Mouse (Mus musculus): ENCODE measurements around the gene Tbk1. TPM values are rescaled to one million over a fixed set of nuclear protein-coding genes. Genes with fewer than 3 reads are reported as not detected.

Gene Tbk1
- polyA plus RNA-seq, 1 experiment from 2014 or later: 32.0 TPM

DNA sequence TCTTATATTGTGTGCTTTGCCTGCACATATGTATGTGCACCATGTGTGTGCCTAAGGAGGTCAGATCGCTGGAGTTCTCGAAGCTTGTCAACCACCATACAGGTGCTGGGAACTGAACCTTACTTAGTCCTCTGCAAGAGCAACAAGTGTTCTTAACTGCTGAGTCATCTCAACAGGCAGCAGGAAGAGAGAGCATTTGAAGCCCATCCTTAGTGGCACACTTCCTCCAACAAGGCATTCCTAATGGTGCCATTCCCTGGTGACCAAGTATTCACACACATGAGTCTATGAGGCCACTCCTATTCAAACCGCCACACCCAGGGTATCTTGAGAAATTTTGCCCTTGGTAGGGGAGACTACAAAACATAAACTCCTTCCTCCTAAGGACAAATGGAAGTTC lies 44.4 kb downstream of the Tbk1 start:
- H3K9me3 ChIP-seq (ENCODE audit: control insufficient read depth, low read length): no peaks in the 10 kb centered on the region
- no peak overlapping the region for H3K27ac ChIP-seq (ENCODE audit: low read depth, low read length)
- peaks cover 5% of the 10 kb centered on the region; the same call in 1 of the 2 replicates for H3K4me1 ChIP-seq (replicated peaks; ENCODE audit: control insufficient read depth, insufficient read depth, low read length)
- H3K9ac ChIP-seq (ENCODE audit: low read depth, low read length): no peak overlapping the region
- H3K36me3 ChIP-seq (ENCODE audit: control insufficient read depth, insufficient read depth, low read length): peaks cover 6% of the 10 kb centered on the region
- H3K4me3 ChIP-seq (ENCODE audit: low read depth, low read length): no peak overlapping the region
- H3K27me3 ChIP-seq (replicated peaks; ENCODE audit: control insufficient read depth, insufficient read depth, low read length): no peaks in the 10 kb centered on the region
- 87% methylated on average over 3 of the region's 3 CpGs for WGBS
- DNase-seq (ENCODE audit: low spot score) (no peak), ATAC-seq (replicated peaks; ENCODE audit: low FRiP score) (no peak)
- no peak overlapping the region for H3K4me2 ChIP-seq

DNA sequence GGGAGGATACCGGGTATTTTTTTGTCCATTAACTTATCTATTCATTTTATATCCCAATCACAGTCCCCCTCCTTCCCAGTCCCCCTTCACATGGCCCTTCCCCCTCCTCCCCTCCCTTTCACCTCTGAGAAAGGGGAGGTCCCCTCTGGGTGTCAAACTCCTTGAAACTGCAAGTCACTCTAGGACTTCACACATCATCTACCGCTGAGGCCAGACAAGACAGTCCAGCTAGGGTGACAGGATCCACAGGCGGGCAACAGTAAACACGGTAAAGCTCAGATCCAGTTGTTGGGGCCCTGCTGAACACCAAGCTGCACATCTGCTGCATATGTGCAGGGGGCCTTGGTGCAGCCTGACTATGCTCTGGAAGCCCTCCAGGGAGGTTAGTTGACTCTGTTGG lies 51.6 kb downstream of the Tbk1 start:
- H3K27ac ChIP-seq (ENCODE audit: low read depth, low read length): no peak overlapping the region

DNA sequence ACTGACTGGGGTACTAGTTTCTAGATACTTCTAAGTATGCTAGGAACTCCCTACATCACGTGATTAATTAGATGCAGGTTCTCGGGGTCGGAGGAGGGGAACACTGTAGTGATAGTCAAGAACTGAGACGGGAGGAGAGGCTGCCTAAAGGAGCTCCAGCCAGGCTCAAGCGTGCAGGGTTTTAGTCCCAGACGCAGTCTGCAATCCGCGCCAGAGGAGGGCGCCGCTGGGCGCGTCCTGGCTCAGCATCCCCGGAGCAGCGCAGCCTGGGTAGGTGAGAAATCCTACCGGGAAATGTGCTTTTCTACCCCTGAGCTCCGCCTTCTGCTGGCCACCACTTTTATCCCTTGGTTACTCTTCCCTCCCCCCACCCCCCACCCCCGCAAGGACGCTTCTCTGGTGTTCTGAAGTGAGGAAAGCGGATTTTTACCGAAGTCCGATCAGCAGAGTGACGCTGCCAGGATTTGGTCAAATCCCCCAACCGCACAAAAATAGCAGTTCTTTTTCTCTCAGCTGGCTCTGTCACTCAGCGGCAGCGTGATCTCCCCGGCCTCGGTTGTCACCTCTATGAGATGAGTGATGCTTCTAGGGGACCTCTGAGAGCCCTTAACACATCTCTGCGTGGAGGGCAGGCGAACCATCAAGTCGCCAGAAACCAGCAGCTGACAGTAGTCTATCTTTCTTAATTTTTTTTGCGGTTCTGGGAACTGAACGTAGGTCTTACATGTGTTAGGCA lies 53.3 kb downstream of the Tbk1 start:
- peaks cover 13% of the 10 kb centered on the region for H3K4me1 ChIP-seq (replicated peaks; ENCODE audit: control insufficient read depth, insufficient read depth, low read length)
- H3K27me3 ChIP-seq (replicated peaks; ENCODE audit: control insufficient read depth, insufficient read depth, low read length): peaks cover 8% of the 10 kb centered on the region
- WGBS: 10% methylated on average over 32 of the region's 32 CpGs
- H3K9me3 ChIP-seq (ENCODE audit: control insufficient read depth, low read length): no peaks in the 10 kb centered on the region
- peak overlapping the region; percentile 33 for H3K4me3 ChIP-seq (ENCODE audit: low read depth, low read length)
- H3K4me2 ChIP-seq: peak overlapping the region; percentile 67
- no peak overlapping the region for H3K27ac ChIP-seq (ENCODE audit: low read depth, low read length)
- H3K36me3 ChIP-seq (ENCODE audit: control insufficient read depth, insufficient read depth, low read length): no peaks in the 10 kb centered on the region
- ATAC-seq (replicated peaks; ENCODE audit: low FRiP score) (0 out of 2 replicates have a peak, but pooled peaks have one; percentile 58), DNase-seq (ENCODE audit: low spot score) (peak; percentile 62)
- no peak overlapping the region for H3K9ac ChIP-seq (ENCODE audit: low read depth, low read length)

More for the DNA sequence above, 51.6 kb downstream of the Tbk1 start:
- WGBS: 54% methylated on average over 4 of the region's 4 CpGs
- Histone ChIP-seq H3K4me1 (replicated peaks; ENCODE audit: control insufficient read depth, insufficient read depth, low read length) (peaks cover 13% of the 10 kb centered on the region), H3K9me3 (ENCODE audit: control insufficient read depth, low read length) (no peaks in the 10 kb centered on the region), H3K9ac (ENCODE audit: low read depth, low read length) (no peak overlapping the region), H3K4me2 (no peak overlapping the region), H3K36me3 (ENCODE audit: control insufficient read depth, insufficient read depth, low read length) (no peaks in the 10 kb centered on the region), H3K4me3 (ENCODE audit: low read depth, low read length) (no peak overlapping the region), H3K27me3 (replicated peaks; ENCODE audit: control insufficient read depth, insufficient read depth, low read length) (peaks cover 8% of the 10 kb centered on the region)
- ATAC-seq (replicated peaks; ENCODE audit: low FRiP score) (peak; percentile 40; the same call in 1 of the 2 replicates), DNase-seq (ENCODE audit: low spot score) (no peak)

DNA sequence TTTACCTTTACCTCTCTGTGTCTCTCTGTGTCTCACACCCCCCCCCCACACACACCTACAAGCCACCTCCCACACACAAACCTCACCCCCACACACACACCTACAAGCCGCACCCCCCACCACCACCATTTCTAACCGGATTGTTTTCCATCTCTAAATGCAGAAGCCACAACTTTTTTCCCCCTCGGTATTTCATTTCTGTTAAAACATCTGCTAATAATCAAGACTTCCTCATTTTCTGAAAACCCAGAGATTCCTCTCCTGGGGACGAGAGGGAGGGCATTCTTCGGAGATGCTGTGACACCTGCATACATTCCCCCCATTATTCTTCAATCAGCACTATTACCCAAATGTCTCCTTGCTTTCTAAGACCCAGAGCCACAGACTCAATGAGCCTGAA lies 55.0 kb downstream of the Tbk1 start:
- H3K9ac ChIP-seq (ENCODE audit: low read depth, low read length): no peak overlapping the region
- H3K4me2 ChIP-seq: no peak overlapping the region
- H3K9me3 ChIP-seq (ENCODE audit: control insufficient read depth, low read length): no peaks in the 10 kb centered on the region
- H3K27ac ChIP-seq (ENCODE audit: low read depth, low read length): no peak overlapping the region
- WGBS: 61% methylated on average over 5 of the region's 5 CpGs
- peaks cover 8% of the 10 kb centered on the region for H3K4me1 ChIP-seq (replicated peaks; ENCODE audit: control insufficient read depth, insufficient read depth, low read length)
- no peak for DNase-seq (ENCODE audit: low spot score)
- H3K36me3 ChIP-seq (ENCODE audit: control insufficient read depth, insufficient read depth, low read length): no peaks in the 10 kb centered on the region
- no peak for ATAC-seq (replicated peaks; ENCODE audit: low FRiP score)
- peaks cover 8% of the 10 kb centered on the region for H3K27me3 ChIP-seq (replicated peaks; ENCODE audit: control insufficient read depth, insufficient read depth, low read length)
- no peak overlapping the region for H3K4me3 ChIP-seq (ENCODE audit: low read depth, low read length)

DNA sequence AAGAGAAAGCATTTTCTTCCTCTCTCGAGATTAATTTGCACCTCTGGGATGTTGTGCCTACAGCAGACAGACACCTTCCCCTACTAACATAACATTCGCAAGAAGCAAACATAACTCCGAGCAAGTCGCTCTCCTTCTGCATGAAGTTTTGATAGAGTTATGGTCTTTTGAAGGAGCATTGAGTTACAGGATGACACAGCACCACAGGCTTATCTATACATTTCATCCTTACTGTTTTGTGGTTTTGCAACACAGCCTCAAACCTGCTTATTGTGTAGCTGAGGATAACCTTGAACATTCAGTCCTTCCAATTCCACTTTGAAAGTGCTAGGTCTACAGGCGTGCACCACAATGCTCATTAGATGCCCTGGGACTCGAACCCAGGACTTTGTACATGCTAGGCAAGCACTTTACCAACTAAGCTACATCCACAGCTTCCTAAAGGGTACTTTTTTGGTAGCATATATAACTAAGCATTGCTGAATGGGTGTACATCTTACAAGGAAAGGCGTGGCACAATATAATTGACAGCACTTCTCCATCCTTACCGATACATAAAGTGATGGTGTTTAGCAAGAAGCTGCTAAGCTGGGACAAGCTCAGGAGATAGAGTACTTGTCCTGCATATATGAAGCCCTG lies 56.1 kb downstream of the Tbk1 start:
- DNase-seq (ENCODE audit: low spot score): no peak
- ATAC-seq (replicated peaks; ENCODE audit: low FRiP score): peak; percentile 44; the same call in 1 of the 2 replicates
- Histone ChIP-seq H3K9me3 (ENCODE audit: control insufficient read depth, low read length) (no peaks in the 10 kb centered on the region), H3K27me3 (replicated peaks; ENCODE audit: control insufficient read depth, insufficient read depth, low read length) (peaks cover 8% of the 10 kb centered on the region), H3K4me1 (replicated peaks; ENCODE audit: control insufficient read depth, insufficient read depth, low read length) (peaks cover 8% of the 10 kb centered on the region), H3K4me3 (ENCODE audit: low read depth, low read length) (no peak overlapping the region), H3K4me2 (no peak overlapping the region), H3K9ac (ENCODE audit: low read depth, low read length) (no peak overlapping the region), H3K27ac (ENCODE audit: low read depth, low read length) (no peak overlapping the region), H3K36me3 (ENCODE audit: control insufficient read depth, insufficient read depth, low read length) (no peaks in the 10 kb centered on the region)
- 71% methylated on average over 8 of the region's 8 CpGs for WGBS

DNA sequence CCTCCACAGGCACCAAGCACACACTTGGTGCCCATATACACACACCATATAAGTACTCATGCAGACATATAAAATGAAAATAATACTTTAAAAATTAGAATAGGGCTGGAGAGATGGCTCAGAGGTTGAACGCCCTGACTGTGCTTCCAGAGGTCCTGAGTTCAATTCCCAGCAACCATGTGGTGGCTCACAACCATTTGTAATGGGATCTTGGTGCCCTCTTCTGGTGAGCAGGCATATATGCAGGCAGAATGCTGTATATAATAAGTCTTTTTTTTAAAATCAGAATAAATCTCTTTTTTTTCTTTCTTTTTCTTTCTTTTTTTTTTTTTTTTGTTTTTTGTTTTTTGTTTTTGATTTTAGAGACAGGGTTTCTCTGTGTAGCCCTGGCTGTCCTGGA lies 57.3 kb downstream of the Tbk1 start:
- Histone ChIP-seq H3K4me2 (no peak overlapping the region), H3K27me3 (replicated peaks; ENCODE audit: control insufficient read depth, insufficient read depth, low read length) (peaks cover 8% of the 10 kb centered on the region), H3K4me1 (replicated peaks; ENCODE audit: control insufficient read depth, insufficient read depth, low read length) (peaks cover 4% of the 10 kb centered on the region), H3K9me3 (ENCODE audit: control insufficient read depth, low read length) (no peaks in the 10 kb centered on the region), H3K9ac (ENCODE audit: low read depth, low read length) (no peak overlapping the region), H3K36me3 (ENCODE audit: control insufficient read depth, insufficient read depth, low read length) (no peaks in the 10 kb centered on the region), H3K4me3 (ENCODE audit: low read depth, low read length) (no peak overlapping the region), H3K27ac (ENCODE audit: low read depth, low read length) (no peak overlapping the region)
- 79% methylated on average over 1 of the region's 1 CpGs for WGBS
- DNase-seq (ENCODE audit: low spot score) (no peak), ATAC-seq (replicated peaks; ENCODE audit: low FRiP score) (no peak)

DNA sequence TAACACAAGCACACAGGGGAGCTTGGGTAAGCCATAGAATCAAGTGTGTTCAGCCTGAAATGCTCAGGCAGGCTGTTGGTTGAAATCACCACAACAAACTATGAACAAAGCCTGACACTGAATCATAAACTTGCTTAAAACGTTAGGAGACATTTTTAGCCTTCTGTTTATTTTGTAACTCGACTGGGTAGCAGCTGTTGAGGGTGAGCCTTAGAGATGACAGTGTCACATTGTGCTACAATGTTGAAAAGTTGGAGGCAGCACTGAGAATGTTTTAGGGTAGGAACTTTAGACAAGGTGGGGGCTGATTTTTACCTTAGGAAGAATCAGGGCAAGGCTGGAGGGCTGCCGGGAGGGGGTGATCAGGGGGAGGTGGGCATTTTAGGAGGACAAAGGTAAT lies 58.1 kb downstream of the Tbk1 start:
- Histone ChIP-seq H3K4me3 (ENCODE audit: low read depth, low read length) (no peak overlapping the region), H3K27me3 (replicated peaks; ENCODE audit: control insufficient read depth, insufficient read depth, low read length) (peaks cover 8% of the 10 kb centered on the region), H3K36me3 (ENCODE audit: control insufficient read depth, insufficient read depth, low read length) (no peaks in the 10 kb centered on the region), H3K27ac (ENCODE audit: low read depth, low read length) (no peak overlapping the region), H3K4me1 (replicated peaks; ENCODE audit: control insufficient read depth, insufficient read depth, low read length) (peaks cover 4% of the 10 kb centered on the region), H3K4me2 (no peak overlapping the region), H3K9ac (ENCODE audit: low read depth, low read length) (no peak overlapping the region), H3K9me3 (ENCODE audit: control insufficient read depth, low read length) (no peaks in the 10 kb centered on the region)
- DNase-seq (ENCODE audit: low spot score) (no peak), ATAC-seq (replicated peaks; ENCODE audit: low FRiP score) (no peak)
- 79% methylated on average over 3 of the region's 3 CpGs for WGBS

DNA sequence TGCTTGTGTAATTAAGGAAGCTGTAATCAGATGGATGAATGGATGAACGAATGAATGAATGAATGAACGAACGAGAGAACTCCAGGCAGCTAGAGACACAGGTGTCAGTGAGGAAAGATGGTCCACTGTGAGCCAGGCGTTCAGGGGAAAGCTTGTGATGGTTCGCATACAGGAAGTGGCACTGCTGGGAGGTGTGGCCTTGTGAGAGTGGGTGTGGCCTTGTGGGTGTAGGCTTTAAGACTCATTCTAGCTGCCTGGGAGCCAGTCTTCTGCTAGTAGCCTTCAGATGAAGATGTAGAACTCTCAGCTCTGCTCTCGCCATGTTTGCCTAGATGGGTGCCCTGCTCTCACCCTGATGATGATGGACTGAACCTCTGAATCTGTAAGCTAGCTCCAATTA lies 59.5 kb downstream of the Tbk1 start:
- H3K27me3 ChIP-seq (replicated peaks; ENCODE audit: control insufficient read depth, insufficient read depth, low read length): peaks cover 3% of the 10 kb centered on the region
- no peak overlapping the region for H3K4me3 ChIP-seq (ENCODE audit: low read depth, low read length)
- H3K27ac ChIP-seq (ENCODE audit: low read depth, low read length): no peak overlapping the region
- WGBS: 76% methylated on average over 6 of the region's 6 CpGs
- no peak overlapping the region for H3K4me2 ChIP-seq
- ATAC-seq (replicated peaks; ENCODE audit: low FRiP score) (no peak), DNase-seq (ENCODE audit: low spot score) (no peak)
- H3K9ac ChIP-seq (ENCODE audit: low read depth, low read length): no peak overlapping the region
- no peaks in the 10 kb centered on the region for H3K36me3 ChIP-seq (ENCODE audit: control insufficient read depth, insufficient read depth, low read length)
- no peaks in the 10 kb centered on the region for H3K9me3 ChIP-seq (ENCODE audit: control insufficient read depth, low read length)
- peaks cover 4% of the 10 kb centered on the region for H3K4me1 ChIP-seq (replicated peaks; ENCODE audit: control insufficient read depth, insufficient read depth, low read length)
